Mouse (Mus musculus): Measurements from ENCODE around the gene Brf1.

DNA sequence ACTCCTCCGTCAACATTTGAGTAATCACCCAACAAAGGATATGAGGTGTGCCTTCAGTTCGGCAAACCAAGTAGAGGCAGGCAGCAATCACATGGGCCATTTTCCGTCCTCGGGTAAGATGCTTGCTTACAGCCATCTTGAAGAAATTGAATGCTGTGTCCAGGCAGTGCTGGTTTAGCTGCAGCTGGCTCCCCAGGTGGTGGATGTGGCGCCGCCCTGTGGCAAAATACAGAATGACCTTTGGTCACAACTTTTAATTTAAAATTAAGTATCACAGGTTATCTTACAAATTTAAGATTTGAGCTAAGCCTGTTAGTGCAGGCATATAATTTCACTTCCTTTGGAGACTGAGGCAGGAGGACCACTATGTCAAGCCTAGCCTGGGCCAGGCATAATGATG, 12.6 kb downstream of the Brf1 start:
- peak; percentile 40 for TF ChIP-seq CTCF (conservative IDR thresholded peaks at IDR 0.05; ENCODE audit: insufficient read depth, insufficient read length, low read depth, low read length)
- no peak for TF ChIP-seq POLR2A (IDR thresholded peaks at IDR 0.05; ENCODE audit: low read depth, low read length)

Measured in kidney, adult 2 months (tissue).